Mouse (Mus musculus): Measurements from ENCODE around the gene Cdyl2. TPM values are rescaled to one million over a fixed set of nuclear protein-coding genes. Genes with fewer than 3 reads are reported as not detected.

The Cdyl2 gene
- total RNA-seq, 2 experiments from 2014 or later = 4.6 to 6.1 TPM

DNA sequence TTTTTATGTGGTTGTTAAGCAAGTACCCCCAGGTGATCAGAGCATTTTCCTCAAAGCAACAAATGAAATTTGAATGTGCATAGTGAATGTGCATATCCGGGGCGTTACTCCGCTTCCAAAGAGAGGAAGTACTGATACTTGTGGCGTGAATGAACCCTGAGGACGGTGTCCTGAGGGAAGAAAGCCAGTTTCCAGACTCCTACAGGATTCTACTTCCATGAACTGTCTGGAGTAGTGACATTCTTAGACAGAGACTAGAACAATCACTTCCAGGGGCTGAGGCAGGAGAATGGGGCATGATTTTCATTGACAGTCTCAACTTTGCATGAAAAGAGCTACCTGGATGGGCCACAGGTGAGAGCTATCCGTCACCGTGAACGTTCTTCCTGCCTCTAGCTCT is 59.3 kb downstream of the Cdyl2 start:
- no peak for DNase-seq (ENCODE audit: low spot score in 2 of 2)

DNA sequence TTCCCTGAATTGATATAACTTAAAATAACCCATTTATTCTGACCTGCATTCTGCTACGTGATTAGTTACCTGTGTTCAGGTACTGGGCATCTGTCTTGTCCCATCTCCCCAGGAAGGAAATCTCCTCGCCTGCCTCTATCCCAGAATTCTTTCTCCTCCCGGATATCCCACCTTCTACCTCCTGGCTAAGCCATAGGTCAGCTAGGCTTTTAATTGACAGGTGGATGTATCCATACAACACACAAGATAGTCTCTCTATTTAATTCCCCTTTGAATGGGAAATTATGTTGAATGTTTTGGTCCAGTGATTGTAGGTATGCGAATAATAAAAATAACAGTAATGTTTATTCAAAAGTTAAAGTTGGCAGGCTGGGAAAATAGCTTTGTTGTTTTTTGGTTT is 59.7 kb downstream of the Cdyl2 start:
- DNase-seq (ENCODE audit: low spot score in 2 of 2) = no peak

DNA sequence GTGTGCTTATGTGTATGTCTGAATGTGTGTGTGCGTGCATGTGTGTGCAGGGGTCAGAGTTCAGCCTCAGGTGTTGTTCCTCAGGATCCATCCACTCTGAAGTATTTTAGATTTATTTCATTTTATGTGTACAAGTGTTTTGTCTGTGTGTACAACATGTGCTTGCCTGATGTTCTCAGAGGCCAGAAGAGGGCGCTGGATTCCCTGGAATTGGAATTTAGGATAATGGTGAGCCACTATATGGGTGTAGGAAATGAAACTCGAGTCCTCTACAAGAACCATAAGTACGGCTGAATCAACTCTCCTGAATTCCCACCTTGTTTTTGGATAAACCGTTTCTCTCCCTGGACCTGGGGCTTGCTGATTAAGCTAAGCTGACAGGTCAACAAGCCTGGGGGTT is 61.2 kb downstream of the Cdyl2 start:
- peak in 1 of 2 experiments; percentile 6 for DNase-seq (ENCODE audit: low spot score in 2 of 2)

DNA sequence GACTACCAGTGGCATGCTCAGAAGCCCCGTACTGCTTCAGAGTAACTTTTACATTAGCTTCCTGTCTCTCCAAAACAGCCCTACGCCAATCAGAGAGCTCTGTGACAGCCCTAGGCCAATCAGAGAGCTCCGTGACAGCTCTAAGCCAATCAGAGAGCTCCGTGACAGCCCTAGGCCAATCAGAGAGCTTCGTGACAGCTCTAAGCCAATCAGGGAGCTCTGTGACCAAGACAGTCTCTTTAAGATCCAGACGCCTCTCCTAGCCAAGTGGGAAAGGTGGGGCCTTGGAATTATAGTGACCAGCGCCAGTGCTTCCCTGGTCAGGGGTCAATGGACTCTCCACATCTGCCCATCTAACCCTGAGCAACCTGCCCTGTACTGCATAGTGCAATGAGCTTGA is 62.2 kb downstream of the Cdyl2 start:
- no peak for DNase-seq (ENCODE audit: low spot score in 2 of 2)

DNA sequence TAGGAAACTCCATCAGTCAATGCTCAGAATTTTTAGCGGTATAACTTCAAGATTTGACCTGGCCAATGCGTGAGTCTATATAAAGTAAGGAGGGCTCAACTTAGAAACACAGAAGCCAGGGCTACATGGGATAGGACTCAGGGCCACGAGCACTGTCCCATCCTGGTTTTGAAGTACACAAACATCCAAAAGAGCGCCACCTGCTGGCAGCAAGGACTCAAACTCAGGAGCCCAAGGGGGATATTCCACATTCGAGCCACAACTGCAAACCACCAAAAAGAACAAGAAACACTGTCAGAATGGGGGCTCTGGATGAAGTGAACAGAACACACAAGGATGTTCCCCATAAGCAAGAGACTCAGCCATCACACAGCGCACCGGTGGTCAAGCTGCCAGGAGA is 63.8 kb downstream of the Cdyl2 start:
- DNase-seq (ENCODE audit: low spot score in 2 of 2) = no peak

DNA sequence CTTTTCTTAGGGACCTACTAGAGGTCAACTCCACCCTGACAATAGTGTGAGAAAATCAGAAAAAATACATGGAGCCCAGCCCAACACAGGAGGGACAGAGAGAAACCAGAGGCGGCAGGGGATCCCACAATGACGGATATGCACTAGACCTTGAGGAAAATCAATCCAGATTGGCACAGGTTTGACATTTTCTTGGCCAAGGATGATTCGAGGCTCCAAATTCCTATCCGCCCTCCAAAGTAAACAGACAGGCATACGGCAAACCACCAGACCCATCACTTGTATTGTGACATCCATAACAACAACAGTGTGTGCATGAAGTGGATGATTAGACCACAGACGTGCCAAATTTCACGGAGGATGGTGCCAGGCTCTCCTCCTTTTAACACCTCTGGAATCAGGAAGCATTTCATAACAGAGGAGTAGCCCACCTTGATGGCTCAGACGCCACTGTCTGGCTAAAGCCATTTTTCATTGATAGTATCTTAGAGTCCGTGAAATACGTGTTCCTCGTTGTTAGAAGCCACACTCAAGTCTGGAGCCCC is 65.9 kb downstream of the Cdyl2 start:
- no peak for DNase-seq (ENCODE audit: low spot score in 2 of 2)

DNA sequence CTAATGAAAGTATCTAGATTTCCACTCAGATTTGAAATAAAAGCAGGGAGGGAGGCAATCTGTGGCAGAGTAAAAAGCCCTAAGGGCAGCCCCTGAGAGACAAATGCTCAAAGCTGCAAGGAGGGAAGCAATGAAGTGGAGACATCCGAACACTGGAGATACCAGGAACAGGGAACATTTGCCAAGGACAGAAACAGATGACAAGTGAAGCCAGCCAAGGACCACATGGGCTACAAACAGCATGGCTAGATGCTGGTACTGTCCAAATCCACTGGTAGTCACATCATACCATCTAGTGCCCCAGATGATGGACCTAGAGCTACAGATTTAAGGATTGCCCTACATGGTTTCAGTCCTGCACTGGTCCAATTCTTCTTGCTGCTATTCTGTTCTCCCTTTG is 71.3 kb downstream of the Cdyl2 start:
- no peak for DNase-seq (ENCODE audit: low spot score in 2 of 2)

DNA sequence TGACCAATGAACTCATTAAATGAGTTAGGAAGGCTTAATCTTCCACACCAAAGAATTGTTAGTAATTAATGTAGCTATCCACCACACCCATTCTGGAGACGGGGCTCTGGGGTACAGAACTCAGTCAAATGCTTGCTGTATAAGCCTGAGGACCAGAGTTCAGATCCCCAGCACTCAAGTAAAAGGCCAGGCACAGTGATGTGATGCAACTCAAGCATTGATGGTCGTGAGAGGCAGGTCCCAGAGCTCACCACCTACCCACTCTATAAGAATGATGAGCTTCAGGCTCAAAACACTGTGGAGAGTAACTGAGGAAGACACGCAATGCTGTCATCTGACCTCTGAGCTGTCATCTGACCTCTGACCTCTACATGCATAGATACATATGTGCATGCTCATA is 76.0 kb downstream of the Cdyl2 start:
- DNase-seq (ENCODE audit: low spot score in 2 of 2) = no peak

DNA sequence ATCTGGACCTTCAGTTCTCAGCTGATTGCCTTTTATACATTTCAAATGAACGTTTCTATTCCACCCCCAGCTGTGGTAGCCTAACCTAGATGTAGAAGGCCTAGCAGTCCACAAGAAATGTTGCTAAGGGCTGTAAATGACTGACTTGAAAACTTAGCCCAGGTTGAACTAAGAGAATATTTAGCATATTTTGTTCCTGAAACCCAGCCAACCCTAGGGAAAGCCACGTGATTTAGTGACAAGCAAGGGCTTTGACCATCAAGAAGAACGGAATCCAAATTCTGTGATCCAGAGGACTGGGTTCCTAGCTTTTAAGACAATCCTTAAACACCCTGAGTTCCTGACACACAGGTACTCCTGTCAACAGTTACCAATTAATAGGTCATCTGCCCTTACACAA is 77.9 kb downstream of the Cdyl2 start:
- DNase-seq (ENCODE audit: low spot score in 2 of 2) = no peak

DNA sequence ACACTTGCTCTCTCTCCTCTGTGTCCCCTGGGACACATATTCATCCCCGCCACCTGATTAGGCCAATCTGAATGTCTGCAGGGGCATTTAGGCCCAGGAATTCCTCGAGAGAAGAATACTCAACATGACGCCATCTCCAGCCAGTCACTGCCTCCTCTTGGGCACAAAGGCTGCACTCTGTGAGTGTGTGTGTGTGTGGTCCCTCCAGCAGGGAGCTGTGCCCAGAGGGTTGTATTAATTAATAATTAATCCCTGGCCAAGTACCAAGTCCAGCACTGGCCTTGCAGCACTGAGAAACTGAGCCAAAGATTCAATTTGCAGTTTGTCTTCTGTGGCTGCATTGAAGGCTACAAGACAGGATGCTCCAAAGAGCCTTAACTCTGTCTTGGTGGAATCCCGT is 79.8 kb downstream of the Cdyl2 start:
- DNase-seq (ENCODE audit: low spot score in 2 of 2) = no peak

DNA sequence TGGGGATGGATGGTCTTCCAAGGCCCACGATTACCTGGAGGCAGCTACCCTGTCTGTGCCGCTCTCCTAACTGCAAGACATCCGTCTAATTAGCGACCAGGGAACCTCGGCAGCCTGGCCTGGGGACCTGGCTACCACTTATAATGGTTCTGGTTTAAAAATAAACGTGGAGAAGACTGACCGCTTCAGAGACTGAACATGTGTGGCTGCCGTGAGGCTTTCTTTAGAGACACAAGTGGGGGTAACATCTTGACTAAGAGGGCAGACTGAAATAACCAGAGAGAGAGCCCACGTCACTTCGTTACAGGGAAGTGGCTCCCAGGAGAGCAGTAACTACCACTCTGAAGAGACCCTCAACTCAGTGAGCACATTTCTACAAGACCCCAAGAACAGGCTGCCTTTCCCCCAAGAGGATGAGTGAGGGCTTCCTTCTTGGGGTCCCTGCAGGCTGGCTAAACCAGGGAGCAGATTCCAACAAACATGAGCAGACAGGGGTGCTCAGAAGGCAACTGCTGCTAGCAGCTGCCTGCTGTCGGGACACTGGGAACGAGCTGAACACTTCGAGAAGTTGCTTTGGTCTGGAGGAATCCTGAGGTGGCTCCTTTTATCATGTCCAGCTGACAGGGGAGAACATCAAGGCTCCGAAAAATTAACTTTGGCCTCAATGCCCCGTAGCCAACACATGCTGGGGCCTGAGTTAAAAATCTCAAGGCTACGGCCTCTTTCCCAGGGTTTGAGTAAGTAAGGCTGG is 82.6 kb downstream of the Cdyl2 start:
- no peak for DNase-seq (ENCODE audit: low spot score in 2 of 2)

DNA sequence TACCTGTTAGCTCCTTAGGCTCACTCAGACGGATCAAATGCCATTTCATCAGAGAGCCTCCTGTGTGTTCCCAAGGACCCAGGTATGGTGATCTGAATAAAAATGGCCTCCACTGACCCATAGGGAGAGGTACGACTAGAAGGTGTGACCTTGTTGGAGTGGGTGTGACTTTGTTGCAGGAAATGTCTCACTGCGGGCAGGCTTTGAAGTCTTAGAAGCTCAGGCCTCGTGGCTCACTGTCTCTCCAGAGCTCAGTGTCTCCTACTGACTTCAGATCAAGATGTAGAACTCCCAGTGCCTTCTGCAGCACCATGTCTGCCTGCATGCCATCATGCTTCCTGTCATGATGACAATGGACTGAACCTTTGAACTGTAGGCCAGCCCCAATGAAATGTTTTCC is 87.4 kb downstream of the Cdyl2 start:
- DNase-seq (ENCODE audit: low spot score in 2 of 2) = no peak

DNA sequence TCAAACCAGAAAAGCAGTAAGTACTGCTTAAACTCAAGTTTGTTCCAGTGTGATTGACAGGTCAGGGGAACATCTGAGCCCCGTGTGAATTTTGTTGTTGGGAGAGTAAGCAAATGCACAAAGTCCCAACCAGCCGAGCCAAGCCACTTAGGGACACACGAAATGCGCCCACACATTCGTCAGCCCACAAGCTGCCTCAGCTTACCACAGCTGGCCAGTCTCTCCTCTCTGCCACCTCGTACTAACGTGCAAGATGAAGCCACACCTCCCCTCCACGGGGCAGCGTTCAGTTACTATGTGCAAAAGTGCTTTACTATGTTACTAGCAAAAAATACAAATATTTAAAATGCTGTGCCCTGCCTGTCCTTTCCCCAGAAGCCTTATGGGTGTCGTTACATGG is 91.9 kb downstream of the Cdyl2 start:
- DNase-seq (ENCODE audit: low spot score in 2 of 2) = no peak

DNA sequence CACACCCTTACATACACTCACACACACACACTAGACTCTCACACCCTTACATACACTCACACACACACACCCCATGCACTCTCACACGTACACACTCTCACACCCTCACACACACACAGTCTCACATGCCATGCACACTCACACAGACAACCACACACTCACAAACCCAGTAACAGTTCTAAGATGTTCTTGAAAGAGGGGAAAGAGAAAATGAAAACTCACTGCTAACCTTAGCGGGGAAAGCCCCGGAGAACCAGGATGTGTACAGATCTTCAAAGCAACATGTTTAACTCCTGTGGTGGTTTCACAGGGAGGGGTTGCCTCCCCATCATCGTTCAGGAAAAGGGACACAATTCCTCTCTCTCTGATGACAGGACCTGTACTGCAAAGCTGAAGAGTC is 94.8 kb downstream of the Cdyl2 start:
- DNase-seq (ENCODE audit: low spot score in 2 of 2) = no peak

DNA sequence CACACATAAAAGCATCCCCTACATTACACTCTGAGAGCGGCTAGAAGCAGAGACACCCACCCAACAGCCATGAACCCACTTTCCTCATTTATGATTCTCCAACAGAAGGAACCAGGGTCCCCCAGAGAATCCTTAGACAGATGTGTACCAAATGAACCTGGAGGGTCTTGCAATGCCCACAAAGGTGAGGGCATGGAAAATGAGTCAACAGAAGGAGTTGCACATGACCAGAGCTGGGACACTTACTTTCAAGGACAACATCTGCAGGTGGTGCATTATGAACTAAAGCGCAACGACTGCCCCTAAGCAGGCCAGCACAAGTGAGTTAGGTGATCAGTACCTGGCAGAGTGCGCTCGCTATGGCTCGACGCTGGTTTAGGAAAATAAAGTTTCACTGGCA is 95.6 kb downstream of the Cdyl2 start:
- no peak for DNase-seq (ENCODE audit: low spot score in 2 of 2)

DNA sequence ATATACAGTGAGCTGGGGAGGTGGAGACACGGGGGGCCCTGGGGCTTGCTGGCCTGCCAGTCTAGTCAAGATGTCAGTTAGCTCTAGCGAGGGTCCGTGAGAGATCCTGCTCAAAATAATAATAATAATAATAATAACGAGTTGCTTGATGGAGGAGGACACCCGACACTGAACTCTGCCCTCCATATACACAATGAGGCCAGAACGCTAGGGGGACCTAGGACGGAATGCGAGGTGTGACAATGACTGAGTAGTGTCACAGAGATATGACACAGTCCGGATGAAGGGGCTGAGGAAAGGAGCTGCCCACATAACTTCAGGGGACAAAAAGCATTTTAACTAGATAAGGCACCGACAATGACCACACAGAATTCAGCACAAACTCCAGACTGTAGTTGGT is 96.4 kb downstream of the Cdyl2 start:
- DNase-seq (ENCODE audit: low spot score in 2 of 2) = no peak

DNA sequence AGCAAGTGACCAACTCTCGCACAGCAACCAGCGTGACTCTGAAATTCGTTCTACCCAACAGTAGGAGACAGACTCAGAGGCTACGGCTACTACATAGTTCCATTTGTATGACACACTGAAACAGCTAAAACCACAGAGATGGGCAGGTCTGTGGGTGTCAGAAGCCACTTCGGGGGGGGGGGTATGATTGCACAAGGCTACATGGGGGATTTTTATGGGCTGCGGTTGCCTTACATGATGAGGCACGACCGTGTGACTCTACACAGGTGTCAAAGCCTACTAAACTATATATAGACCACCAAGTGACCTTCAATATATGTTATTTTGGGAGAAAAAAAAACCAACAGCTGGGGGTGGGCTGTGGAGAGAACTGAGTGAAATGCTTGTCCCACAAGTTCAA is 96.8 kb downstream of the Cdyl2 start:
- DNase-seq (ENCODE audit: low spot score in 2 of 2) = no peak

DNA sequence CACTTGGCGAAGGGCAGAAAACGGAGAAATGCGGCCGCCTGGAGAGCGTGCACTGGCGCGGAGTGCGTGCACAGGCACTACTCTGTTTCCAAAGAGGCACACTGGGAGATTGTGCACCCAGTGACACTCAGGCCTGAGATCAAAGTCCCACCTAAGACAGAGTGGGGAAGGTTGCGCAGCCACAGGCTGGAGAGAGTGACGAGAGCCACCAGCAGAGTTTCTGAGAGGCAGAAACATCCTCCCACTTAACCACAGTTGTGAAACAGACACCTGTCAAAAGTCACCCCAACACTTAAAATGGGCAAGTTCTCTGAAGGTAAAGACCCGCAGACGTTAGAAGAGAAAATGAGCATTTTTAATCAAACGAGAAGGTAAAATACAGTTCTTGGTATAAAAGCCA is 97.5 kb downstream of the Cdyl2 start:
- no peak for DNase-seq (ENCODE audit: low spot score in 2 of 2)

DNA sequence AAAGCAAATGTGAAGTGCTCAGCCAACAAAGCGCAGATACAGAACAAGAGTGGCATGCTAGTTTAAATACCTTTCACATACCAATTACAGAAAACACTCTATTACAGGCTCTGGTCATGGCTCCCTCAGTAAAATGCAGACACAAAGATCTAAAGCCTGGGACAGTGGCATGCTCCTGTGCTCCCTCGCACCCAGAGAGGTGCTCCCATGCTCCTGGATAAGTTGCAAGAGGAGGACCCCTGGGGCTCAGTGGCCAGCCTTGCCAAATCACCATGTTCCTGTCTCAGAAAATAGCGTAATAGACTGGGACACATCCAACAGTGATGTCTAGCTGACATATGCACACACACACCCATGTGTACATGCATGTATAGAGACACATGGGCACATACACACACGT is 98.4 kb downstream of the Cdyl2 start:
- no peak for DNase-seq (ENCODE audit: low spot score in 2 of 2)

DNA sequence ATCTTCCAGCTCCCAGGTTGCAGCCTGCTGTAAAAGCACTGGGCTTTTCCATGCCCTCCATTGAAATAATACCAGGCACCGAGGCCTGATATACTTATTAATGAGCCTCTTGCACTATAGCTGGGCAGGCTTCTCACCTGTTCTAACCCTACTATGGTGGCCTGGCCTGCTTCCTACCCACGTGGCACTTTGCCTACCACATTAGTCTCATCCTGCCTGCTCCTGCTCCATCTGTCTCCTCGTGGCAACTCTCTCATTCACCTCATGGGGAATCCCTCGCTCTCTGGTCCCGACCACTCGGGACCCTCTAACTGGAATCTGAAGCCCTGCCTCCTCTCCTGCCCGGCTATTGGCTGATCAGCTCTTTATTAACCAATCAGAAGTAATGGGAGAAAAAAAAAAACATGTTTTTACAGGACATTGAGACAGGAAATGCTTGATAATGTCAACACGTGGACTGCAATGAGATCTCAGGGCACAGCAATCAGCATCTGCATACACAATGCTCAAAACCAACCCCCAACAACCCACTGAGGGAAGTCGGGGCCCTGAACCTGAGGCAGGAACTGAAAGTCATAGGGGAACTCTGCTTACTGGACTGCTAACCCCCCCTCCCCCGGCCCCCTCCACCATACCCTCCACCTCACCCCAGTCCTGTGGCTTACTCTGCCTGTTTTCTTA is 99.2 kb downstream of the Cdyl2 start:
- no peak for DNase-seq (ENCODE audit: low spot score in 2 of 2)

DNA sequence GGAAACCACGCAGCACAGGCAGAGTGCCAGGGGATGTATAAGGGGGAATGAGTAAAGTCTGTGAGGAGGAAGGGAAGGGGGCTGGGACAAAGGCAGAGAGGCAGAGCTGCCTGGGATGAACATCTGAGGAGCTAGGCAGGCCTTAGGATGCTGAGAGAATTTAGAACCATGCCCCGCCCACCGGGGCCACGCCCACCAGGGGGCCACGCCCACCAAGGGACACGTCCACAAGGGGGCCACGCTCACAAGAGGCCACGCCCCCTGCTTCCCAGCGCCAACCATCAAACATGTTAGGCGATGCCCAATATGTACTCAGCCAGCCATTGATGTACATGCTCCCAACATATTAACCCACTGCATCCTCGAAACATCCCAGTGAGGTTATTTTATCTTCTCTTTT is 102.7 kb downstream of the Cdyl2 start:
- no peak for DNase-seq (ENCODE audit: low spot score in 2 of 2)

DNA sequence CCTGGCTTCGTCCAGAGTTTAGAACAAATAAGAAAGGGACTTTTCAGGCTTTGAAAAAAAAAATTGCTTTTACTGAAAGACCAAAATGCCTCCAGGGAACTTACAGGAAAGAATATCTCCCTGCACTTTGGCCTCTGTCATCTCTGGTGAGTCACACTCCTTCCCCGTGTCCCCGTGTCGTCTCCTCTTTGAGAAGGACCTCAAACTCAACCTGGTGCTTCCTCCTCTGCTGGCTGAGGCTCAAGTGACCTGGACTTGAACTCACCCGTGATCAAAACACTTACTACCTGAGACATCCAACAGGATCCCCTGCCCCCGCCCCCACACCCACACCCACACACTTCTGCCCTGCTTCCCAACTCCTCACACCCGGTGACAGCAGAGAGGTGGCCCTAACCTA is 103.8 kb downstream of the Cdyl2 start:
- DNase-seq (ENCODE audit: low spot score in 2 of 2) = no peak

All from adrenal gland, adult 18-20 months (tissue).